Mouse (Mus musculus) Muller cell, postnatal 12 days (primary cell): ENCODE data around the gene 2310033P09Rik.

Source experiments
- DNase-seq: peaks from one replicate; pipeline ENCODE4 v3.0.0-alpha.2; 2015; ENCODE audit errors: inconsistent ontology term

Gene 2310033P09Rik

GRCm38 (mm10) chr11:59228122-59228953 is 20.2 kb downstream of the 2310033P09Rik start, which contains the start of gene Arf1:
Gene Arf1 (minus strand): TSS chr11:59228270.
- DNase-seq = peak; percentile 98

- DNase-seq = peak; percentile 66
Observed at GRCm38 (mm10) chr11:59230144-59230760, 22.1 kb downstream of the 2310033P09Rik start.

GRCm38 (mm10) chr11:59232797-59233196 is 24.7 kb downstream of the 2310033P09Rik start:
- DNase-seq = no peak

GRCm38 (mm10) chr11:59238525-59239427 is 30.7 kb downstream of the 2310033P09Rik start:
- DNase-seq = peak; percentile 83

DNA sequence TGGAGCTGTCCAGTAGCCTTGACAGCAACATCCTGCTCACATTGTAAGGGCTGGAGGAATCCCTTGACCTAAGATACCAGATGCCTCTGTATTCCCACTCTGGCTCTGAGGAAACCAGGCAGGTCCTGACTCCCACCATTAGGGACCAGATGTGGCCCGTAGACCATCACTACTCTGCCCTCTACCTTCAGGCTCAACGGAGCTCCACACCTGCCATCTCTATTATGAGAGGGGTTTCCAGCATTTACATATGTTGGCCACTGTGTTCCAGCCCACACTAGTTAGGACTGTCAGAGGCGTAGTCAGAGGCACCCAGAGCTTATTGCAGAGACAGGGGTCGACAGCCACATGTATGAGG is 31.3 kb downstream of the 2310033P09Rik start:
- DNase-seq = no peak

DNA sequence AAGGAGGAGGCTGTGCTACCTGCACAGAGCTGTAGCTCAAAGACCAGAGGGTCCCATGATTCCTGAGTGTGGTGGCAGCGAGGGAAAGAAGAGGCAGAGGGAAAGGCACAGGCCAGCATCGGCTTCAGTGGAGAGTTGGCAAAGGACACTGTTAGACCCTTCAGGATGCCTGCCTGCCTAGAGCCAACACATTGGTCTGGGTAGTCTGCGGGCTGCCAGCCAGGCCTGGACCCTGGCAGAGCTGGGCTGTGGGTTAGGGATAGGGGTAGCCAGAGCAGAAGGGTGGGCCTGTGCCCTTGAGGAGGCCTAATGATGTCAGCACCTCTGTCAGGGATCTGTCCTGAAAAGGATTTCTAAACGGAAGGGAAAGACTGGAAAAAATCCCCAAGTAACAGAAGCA is 31.7 kb downstream of the 2310033P09Rik start:
- no peak for DNase-seq

- no peak for DNase-seq
Observed at GRCm38 (mm10) chr11:59241841-59242240, 33.7 kb downstream of the 2310033P09Rik start.

- DNase-seq = no peak
Observed at GRCm38 (mm10) chr11:59243856-59244255, 35.7 kb downstream of the 2310033P09Rik start.

DNA sequence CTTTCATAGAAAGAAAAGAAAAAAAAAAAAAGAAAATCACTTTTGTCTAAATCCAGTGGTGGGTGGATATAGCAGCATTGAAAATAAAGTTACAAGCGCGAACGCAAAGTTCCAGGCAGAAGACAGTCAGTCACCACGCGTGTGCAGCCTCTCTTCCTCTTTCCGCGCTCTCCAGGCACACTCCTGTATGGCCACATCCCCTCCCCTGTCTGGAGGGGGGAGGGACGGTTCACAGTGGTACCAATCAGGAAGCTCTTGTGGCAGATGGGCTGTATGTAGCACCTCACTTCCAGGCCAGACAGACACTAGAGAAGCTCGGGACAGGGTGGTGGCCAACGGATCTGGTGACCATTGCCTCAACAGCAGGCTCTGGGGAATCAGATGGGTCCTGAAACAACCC is 40.0 kb downstream of the 2310033P09Rik start:
- DNase-seq = no peak

DNA sequence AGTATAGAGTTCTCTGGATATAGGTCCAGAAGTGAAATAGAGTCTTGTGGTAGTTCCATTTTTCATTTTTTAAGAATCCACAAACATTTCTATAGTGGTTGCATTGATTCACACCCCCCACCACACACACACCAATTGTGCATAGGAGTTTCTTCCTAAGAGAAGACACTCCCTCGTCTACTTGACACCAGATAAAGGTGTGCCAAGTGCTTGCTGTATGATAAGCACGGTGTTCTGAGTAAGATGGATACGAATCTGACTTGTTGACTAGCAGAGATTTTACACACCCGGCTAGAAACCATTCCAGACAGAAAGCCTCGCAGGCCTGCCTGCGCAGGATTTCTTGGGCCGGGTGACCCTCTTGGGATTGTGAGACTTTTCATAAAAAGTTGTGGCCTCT is 51.5 kb downstream of the 2310033P09Rik start:
- DNase-seq = no peak
